17 mouse cellular contexts compared by ENCODE assay signal in the genomic region with DNA sequence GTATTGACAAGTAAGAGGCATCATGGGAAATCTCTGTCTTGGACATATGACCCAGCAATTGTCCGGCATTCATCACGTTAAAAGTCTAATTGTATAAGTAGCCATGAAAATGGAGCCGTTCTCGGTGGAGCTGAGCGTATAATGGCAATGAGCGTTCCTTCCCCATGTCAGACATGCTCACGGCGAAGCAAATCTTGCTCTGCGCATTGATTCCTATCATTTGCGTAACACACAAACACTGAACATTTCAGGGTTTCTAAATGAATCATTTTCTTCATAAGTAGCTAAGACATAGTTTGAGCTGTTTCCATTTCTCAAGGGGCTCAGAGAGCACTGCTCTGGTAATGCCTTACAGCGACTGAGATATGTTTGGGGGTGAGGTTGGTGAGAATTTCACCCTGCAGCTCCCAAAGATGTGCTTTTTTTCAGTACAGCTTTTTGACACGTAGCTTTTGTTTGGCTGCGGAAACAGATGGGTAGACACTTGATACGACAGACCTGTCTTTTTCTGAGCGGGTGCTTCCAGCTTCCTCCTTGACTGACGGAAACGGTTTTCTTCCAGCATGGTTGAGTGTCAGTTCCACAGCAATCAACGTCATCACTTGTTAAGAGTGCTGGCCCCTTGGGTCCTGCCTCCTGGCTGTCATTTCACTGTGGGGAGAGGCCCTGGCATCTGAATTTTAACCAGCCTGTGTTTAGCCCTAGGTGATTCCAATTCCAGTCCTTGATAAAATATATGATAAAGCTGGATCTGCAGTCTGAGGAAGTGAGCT.
A peak's percentile ranks its signal among the peaks of the same experiment; 100 is the strongest.
DNase-seq lines count a peak whose midpoint lies in the region; ATAC-seq lines count a peak whose summit lies in the region.
"Had no signal": no experiment of that assay in that cellular context is flagged by ENCODE, and none has a peak within 500 bp of the region (broad histone marks: within the 10 kb centered on the region; RNA-seq: fewer than 3 reads in every experiment).

No protein-coding gene starts in this region.

- H3K4me1 ChIP-seq in midbrain, embryonic 13.5 days (replicated peaks): peaks cover 16% of the 10 kb centered on the region
- no peaks in the 10 kb centered on the region for H3K4me1 ChIP-seq in midbrain, embryonic 11.5 days (ENCODE audit: control insufficient read depth, insufficient read depth, low read length)
- H3K4me1 ChIP-seq in embryonic facial prominence, embryonic 12.5 days: peaks cover 7% of the 10 kb centered on the region; the same call in 1 of the 2 replicates
- peaks cover 21% of the 10 kb centered on the region for H3K4me1 ChIP-seq in hindbrain, embryonic 15.5 days (replicated peaks)
- H3K4me1 ChIP-seq in limb, embryonic 10.5 days: 0 out of 2 replicates have a peak, but pooled peaks cover 4% of the 10 kb centered on the region

- ATAC-seq in midbrain, embryonic 13.5 days: no peak
- ATAC-seq in midbrain, embryonic 11.5 days (ENCODE audit: low FRiP score): no peak
- no peak for ATAC-seq in embryonic facial prominence, embryonic 12.5 days (ENCODE audit: insufficient number of reproducible peaks, insufficient read depth, low FRiP score, low TSS enrichment)
- ATAC-seq in hindbrain, embryonic 15.5 days (ENCODE audit: low FRiP score, low read depth): peak; percentile 19; the same call in 1 of the 2 replicates
- ATAC-seq: intestine, embryonic 16.5 days; lung, postnatal 0 days had no signal

- H3K9me3 ChIP-seq in midbrain, embryonic 13.5 days: no peaks in the 10 kb centered on the region
- no peaks in the 10 kb centered on the region for H3K9me3 ChIP-seq in midbrain, embryonic 11.5 days (ENCODE audit: control insufficient read depth, low read length)
- no peaks in the 10 kb centered on the region for H3K9me3 ChIP-seq in embryonic facial prominence, embryonic 12.5 days
- no peaks in the 10 kb centered on the region for H3K9me3 ChIP-seq in hindbrain, embryonic 15.5 days
- no peaks in the 10 kb centered on the region for H3K9me3 ChIP-seq in limb, embryonic 10.5 days (replicated peaks)
- H3K9me3 ChIP-seq: heart, embryonic 13.5 days had no signal

- no peak overlapping the region for H3K9ac ChIP-seq in midbrain, embryonic 13.5 days (replicated peaks)
- no peak overlapping the region for H3K9ac ChIP-seq in midbrain, embryonic 11.5 days (ENCODE audit: low read length)
- H3K9ac ChIP-seq in embryonic facial prominence, embryonic 12.5 days: no peak overlapping the region
- no peak overlapping the region for H3K9ac ChIP-seq in hindbrain, embryonic 15.5 days
- H3K9ac ChIP-seq: heart, embryonic 13.5 days had no signal

- WGBS in midbrain, embryonic 13.5 days: 61% methylated on average over 18 of the region's 18 CpGs
- WGBS in midbrain, embryonic 11.5 days: 84% methylated on average over 18 of the region's 18 CpGs
- WGBS in embryonic facial prominence, embryonic 12.5 days: 56% methylated on average over 18 of the region's 18 CpGs
- WGBS in hindbrain, embryonic 15.5 days: 35% methylated on average over 18 of the region's 18 CpGs
- WGBS in limb, embryonic 10.5 days: 82% methylated on average over 18 of the region's 18 CpGs

- DNase-seq in midbrain, embryonic 11.5 days (ENCODE audit: low spot score, missing footprints): no peak
- peak; percentile 30 for DNase-seq in splenic B cell, adult 2 months (ENCODE audit: low read depth, low spot score)
- DNase-seq in limb, embryonic 10.5 days (ENCODE audit: low spot score): no peak
- no peak for DNase-seq in urinary bladder, postnatal 10 days (ENCODE audit: low spot score)
- DNase-seq: adrenal gland, postnatal 36 days; cerebellum, adult 8-10 months; gastrocnemius, postnatal 10 days; kidney, postnatal 36 days; thymus, postnatal 4 days had no signal

- H3K27ac ChIP-seq in midbrain, embryonic 13.5 days: peak overlapping the region; percentile 49; the same call in 1 of the 2 replicates
- H3K27ac ChIP-seq in midbrain, embryonic 11.5 days (ENCODE audit: low read depth, low read length): no peak overlapping the region
- H3K27ac ChIP-seq in embryonic facial prominence, embryonic 12.5 days: no peak overlapping the region
- H3K27ac ChIP-seq in hindbrain, embryonic 15.5 days (replicated peaks): 0 out of 2 replicates have a peak overlapping the region, but pooled peaks have one; percentile 1
- no peak overlapping the region for H3K27ac ChIP-seq in limb, embryonic 10.5 days
- H3K27ac ChIP-seq: heart, embryonic 13.5 days had no signal

- H3K27me3 ChIP-seq in midbrain, embryonic 13.5 days: no peaks in the 10 kb centered on the region
- no peaks in the 10 kb centered on the region for H3K27me3 ChIP-seq in midbrain, embryonic 11.5 days (ENCODE audit: control insufficient read depth, insufficient read depth, low read length)
- no peaks in the 10 kb centered on the region for H3K27me3 ChIP-seq in embryonic facial prominence, embryonic 12.5 days
- H3K27me3 ChIP-seq in hindbrain, embryonic 15.5 days: no peaks in the 10 kb centered on the region; the same call in 1 of the 2 replicates
- no peaks in the 10 kb centered on the region for H3K27me3 ChIP-seq in splenic B cell, adult 2 months (ENCODE audit: control insufficient read depth, insufficient read depth, low read length, poor library complexity, severe bottlenecking)
- no peaks in the 10 kb centered on the region for H3K27me3 ChIP-seq in limb, embryonic 10.5 days (ENCODE audit: low read depth, poor library complexity, severe bottlenecking)
- H3K27me3 ChIP-seq: heart, embryonic 13.5 days had no signal

- H3K36me3 ChIP-seq in midbrain, embryonic 13.5 days: no peaks in the 10 kb centered on the region
- H3K36me3 ChIP-seq in midbrain, embryonic 11.5 days (ENCODE audit: control insufficient read depth, insufficient read depth, low read length): no peaks in the 10 kb centered on the region
- no peaks in the 10 kb centered on the region for H3K36me3 ChIP-seq in embryonic facial prominence, embryonic 12.5 days
- H3K36me3 ChIP-seq in hindbrain, embryonic 15.5 days: no peaks in the 10 kb centered on the region
- no peaks in the 10 kb centered on the region for H3K36me3 ChIP-seq in splenic B cell, adult 2 months (ENCODE audit: control insufficient read depth, insufficient read depth, low read length, poor library complexity, severe bottlenecking)
- no peaks in the 10 kb centered on the region for H3K36me3 ChIP-seq in limb, embryonic 10.5 days
- H3K36me3 ChIP-seq: heart, embryonic 13.5 days had no signal

- H3K4me3 ChIP-seq in midbrain, embryonic 13.5 days (replicated peaks): no peak overlapping the region
- no peak overlapping the region for H3K4me3 ChIP-seq in midbrain, embryonic 11.5 days (ENCODE audit: low read depth, low read length)
- H3K4me3 ChIP-seq in embryonic facial prominence, embryonic 12.5 days: no peak overlapping the region
- no peak overlapping the region for H3K4me3 ChIP-seq in hindbrain, embryonic 15.5 days
- H3K4me3 ChIP-seq in limb, embryonic 10.5 days: no peak overlapping the region
- H3K4me3 ChIP-seq: heart, embryonic 13.5 days; myocyte had no signal

- H3K4me2 ChIP-seq in midbrain, embryonic 13.5 days (replicated peaks): no peak overlapping the region
- H3K4me2 ChIP-seq in midbrain, embryonic 11.5 days: no peak overlapping the region
- H3K4me2 ChIP-seq in embryonic facial prominence, embryonic 12.5 days (replicated peaks): 0 out of 2 replicates have a peak overlapping the region, but pooled peaks have one; percentile 5
- H3K4me2 ChIP-seq in hindbrain, embryonic 15.5 days: peak overlapping the region; percentile 16; the same call in 1 of the 2 replicates
- H3K4me2 ChIP-seq: heart, embryonic 13.5 days; liver, embryonic 11.5 days had no signal

Comparison
In these comparisons a context has a peak if more than half of its experiments do, and no peak if none do; other contexts are left out.
1. H3K27ac ChIP-seq: peak in midbrain, embryonic 13.5 days (single experiment) and hindbrain, embryonic 15.5 days (single experiment); none in midbrain, embryonic 11.5 days (single experiment), embryonic facial prominence, embryonic 12.5 days (single experiment) and limb, embryonic 10.5 days (single experiment).
2. H3K4me2 ChIP-seq: peak in embryonic facial prominence, embryonic 12.5 days (single experiment) and hindbrain, embryonic 15.5 days (single experiment); none in midbrain, embryonic 13.5 days (single experiment) and midbrain, embryonic 11.5 days (single experiment).